Mouse (Mus musculus) T-helper 17 cell (primary cell): ENCODE results near the gene Ttc16.

Source experiments
- in situ Hi-C, 2 experiments: fragments of 300-600 bp; cut with MboI, MseI; formaldehyde crosslinking; loops; 1 replicate in 1 of 2; 2 replicates in 1 of 2; pipeline ENCODE4 v1.15.1; 2025; ENCODE audit warnings: high pct_unique_total_duplicates in 2 of 2

The Ttc16 gene

DNA sequence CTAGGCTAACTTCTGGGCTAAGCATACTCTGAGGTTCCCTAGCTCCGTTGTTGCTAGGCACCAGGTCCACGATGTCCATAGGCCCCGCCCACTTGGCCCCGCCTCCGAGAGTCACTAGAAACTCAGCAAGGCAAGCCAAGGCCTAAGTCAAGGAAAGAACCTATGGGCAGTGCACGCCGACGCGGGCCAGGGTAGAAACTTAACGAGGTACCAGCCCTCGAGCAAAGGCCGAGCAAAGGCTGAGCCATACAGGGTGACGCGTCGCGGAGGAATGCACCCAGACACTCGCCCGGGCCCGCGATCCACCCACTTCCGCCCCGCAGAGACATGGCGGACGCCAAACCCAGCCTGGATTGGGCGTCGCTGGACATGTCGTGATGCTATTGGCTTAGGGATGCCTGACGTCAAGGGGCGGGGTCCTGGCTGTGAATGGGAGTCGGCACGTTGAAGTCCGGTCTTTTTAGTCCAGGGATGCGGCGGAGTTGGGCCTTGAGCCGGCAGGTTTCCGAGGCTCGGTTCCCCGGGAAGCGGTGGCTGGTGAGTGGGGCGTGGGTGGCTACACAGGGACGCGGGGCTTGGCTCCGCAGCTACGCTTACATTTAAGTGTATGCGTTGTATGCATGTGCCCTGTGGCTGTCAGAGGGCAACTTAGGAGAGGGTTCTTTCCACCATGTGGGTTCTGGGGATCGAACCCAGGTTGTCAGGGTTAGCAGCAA is at the start of gene Ttc16, which contains the start of gene Ptrh1:
Ttc16 (minus strand) TSS at position 275 of the 716 bp plus-strand sequence.
Ptrh1 (plus strand) TSS at position 428 of the 716 bp plus-strand sequence.
- in situ Hi-C loops = loop anchor here in 1 of 2 experiments (5.0 kb wide), 1 partner anchor 77 kb away; no protein-coding TSS in a partner anchor

DNA sequence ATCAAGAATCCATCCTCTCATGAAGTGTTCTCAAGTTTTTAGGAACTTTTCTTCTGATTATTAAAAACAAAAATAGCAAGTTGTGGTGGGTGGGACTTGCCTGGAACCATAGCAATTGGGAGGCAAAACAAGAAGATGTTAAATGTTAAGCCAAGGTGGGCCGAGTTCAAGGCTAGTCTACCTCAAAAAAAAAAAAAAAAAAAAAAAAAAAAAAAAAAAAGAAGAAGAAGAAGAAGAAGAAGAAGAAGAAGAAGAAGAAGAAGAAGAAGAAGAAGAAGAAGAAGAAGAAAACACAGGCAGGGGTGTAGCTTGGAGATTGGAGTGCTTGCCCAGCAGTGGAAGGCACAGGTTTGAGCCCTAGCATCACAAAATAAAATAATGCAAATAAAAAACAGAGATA is 49.3 kb upstream of the Ttc16 start:
- in situ Hi-C loops = no loop called here

- in situ Hi-C loops = no loop called here
Measured at GRCm38 (mm10) chr2:32824181-32824580, 48.7 kb upstream of the Ttc16 start.

DNA sequence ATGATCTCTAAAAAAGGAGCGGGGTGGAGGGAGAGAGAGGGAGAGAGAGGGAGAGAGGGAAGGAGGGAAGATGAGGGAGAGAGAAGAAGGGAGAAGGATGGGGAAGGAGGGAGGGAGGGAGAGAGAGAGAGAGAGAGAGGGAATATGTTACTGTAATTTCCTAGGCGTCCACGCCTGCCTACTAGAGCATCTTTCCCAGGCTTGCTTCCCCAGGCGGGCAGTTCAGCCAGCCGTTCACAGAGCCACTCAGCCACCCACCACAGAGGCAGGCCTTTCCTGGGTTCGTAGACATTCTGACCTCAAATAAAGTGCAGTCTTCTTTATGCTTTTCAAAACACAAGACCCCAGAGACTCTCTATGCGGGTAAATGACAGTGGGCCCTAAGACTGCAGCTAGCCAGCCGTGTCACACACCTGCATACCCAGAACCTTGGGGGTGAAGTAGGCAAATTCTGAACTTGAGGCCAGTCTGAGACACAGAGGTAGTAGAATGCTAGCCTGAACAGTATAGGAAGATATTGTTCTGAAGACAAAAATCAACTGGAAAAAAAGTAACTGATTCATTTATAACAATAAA is 48.2 kb upstream of the Ttc16 start:
- in situ Hi-C loops = no loop called here

GRCm38 (mm10) chr2:32823153-32823552 is 47.7 kb upstream of the Ttc16 start:
- in situ Hi-C loops = no loop called here

DNA sequence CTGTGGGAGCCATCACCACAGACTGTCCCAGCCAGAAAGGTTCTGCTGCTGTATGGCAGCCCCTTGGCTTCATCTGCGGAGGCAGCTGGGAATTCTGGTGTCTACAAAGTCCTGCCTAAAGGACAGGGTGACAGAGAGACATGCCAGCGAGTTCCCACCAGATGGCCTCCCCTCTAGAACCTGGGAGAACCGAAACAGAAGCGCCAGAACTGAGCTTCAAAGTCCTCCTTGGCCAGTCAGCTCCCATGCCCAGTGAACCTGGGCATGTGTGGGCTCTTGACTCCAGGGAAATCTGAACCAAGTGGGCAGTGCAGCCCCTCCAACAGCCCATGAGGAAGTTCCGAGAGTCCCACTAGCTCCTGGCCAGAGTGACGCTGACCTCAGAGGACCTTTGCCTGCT is 47.2 kb upstream of the Ttc16 start:
- in situ Hi-C loops = no loop called here

- in situ Hi-C loops = no loop called here
Measured at GRCm38 (mm10) chr2:32821041-32821802, 45.8 kb upstream of the Ttc16 start.

GRCm38 (mm10) chr2:32818208-32818607 is 42.8 kb upstream of the Ttc16 start:
- in situ Hi-C loops = loop anchor here in 1 of 2 experiments (10.0 kb wide), 1 partner anchor 287 kb away; no protein-coding TSS in a partner anchor

GRCm38 (mm10) chr2:32817589-32817988 is 42.2 kb upstream of the Ttc16 start:
- in situ Hi-C loops = loop anchor here in 1 of 2 experiments (10.0 kb wide), 1 partner anchor 287 kb away; no protein-coding TSS in a partner anchor

- in situ Hi-C loops = loop anchor here in 1 of 2 experiments (10.0 kb wide), 1 partner anchor 288 kb away; no protein-coding TSS in a partner anchor
Measured at GRCm38 (mm10) chr2:32816946-32817581, 41.6 kb upstream of the Ttc16 start.

DNA sequence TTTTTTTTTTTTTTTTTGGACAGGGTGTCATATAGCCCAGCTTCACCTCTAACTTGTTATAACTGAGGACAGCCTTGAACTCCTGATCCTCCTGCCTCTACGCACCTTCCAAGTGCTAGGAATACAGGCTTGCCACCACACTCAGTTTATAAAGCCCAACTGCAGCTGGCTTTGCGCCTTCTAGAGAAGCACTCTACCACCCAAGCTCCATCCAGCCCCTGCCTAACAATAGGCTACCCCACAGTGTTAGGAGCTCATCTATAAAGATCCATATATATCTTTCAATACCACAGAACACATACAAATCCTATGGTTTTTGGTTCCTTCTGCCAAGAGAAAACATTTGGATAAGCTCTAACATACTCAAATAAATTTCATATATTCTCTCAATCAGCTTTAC is 41.1 kb upstream of the Ttc16 start:
- in situ Hi-C loops = loop anchor here in 1 of 2 experiments (10.0 kb wide), 1 partner anchor 288 kb away; no protein-coding TSS in a partner anchor

- in situ Hi-C loops = loop anchor here in 1 of 2 experiments (10.0 kb wide), 1 partner anchor 293 kb away; no protein-coding TSS in a partner anchor
Measured at GRCm38 (mm10) chr2:32811959-32812358, 36.5 kb upstream of the Ttc16 start.

- in situ Hi-C loops = no loop called here
Measured at GRCm38 (mm10) chr2:32808816-32809566, 33.6 kb upstream of the Ttc16 start.

DNA sequence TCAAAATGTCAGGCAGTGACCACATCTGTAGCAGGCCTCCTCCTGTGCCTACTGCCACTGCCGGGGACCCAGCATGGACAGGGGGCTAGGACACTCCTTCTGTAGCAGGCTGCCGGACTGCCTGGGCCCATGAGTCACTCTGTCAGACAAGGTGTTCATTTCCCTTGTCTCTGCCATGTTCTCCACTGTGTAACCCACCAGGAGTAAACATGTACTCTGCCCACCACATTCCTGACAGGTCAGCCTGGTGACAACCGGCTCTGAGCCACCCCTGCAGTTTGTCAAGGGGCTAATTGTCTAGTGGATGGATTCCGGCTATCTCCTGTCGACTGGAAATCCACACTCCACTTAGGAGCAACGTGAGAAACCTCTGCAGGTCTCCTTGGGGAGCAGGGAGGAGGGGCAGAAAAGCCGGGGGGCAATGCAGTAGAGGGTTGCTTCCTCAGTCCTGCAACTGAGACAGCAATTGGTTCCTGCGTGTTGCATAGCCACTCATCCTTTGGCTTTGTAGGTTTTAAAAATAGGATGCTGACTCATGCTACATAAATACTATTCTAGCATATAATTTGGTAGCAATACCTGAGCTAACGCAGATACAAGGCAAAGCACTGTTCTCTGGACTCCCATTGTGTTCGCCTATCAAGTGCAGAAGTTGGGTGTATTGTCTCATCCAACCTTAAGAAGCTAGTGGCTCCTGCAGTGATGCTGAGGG is 23.0 kb upstream of the Ttc16 start:
- in situ Hi-C loops = no loop called here

DNA sequence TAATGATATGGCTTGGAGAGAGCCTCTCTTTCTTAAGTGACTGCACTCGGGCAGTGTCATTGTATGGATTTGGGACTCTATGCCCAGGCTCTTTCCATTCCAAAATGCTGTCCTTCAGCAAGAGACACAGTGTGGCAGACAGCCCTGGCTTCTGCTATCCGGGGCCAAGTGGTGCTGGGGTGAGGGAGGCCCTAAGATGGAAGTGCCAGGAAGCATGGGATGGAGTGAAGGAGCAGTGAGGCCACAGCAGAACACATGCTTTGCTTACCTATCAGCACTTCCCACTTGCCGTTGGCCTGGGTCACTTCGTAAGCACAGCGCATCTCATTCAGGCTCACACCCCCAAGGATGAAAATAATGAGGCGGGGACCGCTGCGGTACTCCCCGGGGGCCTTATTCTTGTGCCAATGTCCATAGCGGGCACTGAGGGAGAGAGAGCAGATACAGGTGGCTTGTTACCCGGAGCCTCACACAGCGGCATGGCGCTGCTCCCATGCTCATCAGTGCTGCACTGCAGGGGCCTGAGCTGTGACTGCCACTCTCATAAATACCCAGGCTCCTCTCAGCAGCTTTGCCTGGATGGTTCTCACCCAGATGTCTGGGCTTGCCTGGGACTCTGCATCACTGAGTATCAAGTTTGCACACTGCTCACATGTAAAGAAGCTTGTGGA is 20.4 kb upstream of the Ttc16 start:
- in situ Hi-C loops = no loop called here

GRCm38 (mm10) chr2:32791297-32791696 is 15.9 kb upstream of the Ttc16 start:
- in situ Hi-C loops = no loop called here

DNA sequence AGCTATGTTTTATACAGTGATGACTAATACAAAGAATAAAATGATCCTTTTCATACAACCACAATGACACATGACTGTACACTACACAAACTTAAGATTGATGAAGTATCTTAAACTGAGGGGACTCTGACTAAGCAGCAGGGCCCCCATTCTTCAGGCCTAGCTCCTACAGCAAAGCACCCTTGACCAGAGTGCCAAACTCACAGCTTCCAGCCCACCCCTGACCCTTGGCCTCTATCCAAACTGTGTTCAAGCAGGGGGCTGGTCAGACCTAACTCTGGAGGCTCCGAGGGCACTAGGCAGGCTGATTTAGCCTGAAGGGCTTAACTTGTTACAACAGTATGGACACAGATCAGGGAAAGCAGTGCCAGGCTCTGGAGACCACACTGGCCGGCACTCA is 13.1 kb upstream of the Ttc16 start:
- in situ Hi-C loops = no loop called here

GRCm38 (mm10) chr2:32787176-32787575 is 11.7 kb upstream of the Ttc16 start:
- in situ Hi-C loops = no loop called here

GRCm38 (mm10) chr2:32784048-32784681 is 8.7 kb upstream of the Ttc16 start, which contains the start of gene Cfap157:
Cfap157 (minus strand) TSS chr2:32784428.
- in situ Hi-C loops = no loop called here
